Mouse (Mus musculus) MEL (cell line): Measurements from ENCODE around the gene Nanp.

Experiments
- TBP ChIP-seq: IDR thresholded peaks from 2 replicates; pipeline ENCODE4 v1.8.0; 2011; ENCODE audit warnings: low read depth, low read length, improper control_type of control experiment
- UBTF ChIP-seq: IDR thresholded peaks from 2 replicates; pipeline ENCODE4 v1.6.1; 2012; ENCODE audit warnings: low read depth, mild to moderate bottlenecking, inconsistent platforms, low read length, improper control_type of control experiment, moderate library complexity, borderline replicate concordance; ENCODE audit not compliant: insufficient read depth

DNA sequence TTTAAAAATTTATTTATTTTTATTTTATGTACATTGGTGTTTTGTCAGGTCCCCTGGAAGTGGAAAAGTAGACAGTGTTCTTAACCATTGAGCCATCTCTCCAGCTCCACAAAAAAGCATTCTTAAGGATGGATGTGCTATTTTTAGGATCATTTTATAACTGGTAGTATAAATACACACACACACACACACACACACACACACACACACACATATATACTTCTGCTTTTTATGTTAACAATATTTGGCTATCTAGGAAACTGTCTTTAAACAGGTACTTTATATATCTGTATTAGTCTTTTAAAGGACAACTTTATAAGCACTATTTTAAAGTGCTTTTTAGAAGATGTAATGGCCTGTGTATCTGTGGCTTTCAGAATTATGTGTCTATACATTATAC, 57.1 kb downstream of the Nanp start:
- TF ChIP-seq UBTF (no peak), TBP (no peak)
